Mouse (Mus musculus): ENCODE data around the gene Tpsb2. TPM values are rescaled to one million over a fixed set of nuclear protein-coding genes. Genes with fewer than 3 reads are reported as not detected.

Gene Tpsb2
- polyA plus RNA-seq, 1 experiment from 2014 or later: 8.0 TPM

DNA sequence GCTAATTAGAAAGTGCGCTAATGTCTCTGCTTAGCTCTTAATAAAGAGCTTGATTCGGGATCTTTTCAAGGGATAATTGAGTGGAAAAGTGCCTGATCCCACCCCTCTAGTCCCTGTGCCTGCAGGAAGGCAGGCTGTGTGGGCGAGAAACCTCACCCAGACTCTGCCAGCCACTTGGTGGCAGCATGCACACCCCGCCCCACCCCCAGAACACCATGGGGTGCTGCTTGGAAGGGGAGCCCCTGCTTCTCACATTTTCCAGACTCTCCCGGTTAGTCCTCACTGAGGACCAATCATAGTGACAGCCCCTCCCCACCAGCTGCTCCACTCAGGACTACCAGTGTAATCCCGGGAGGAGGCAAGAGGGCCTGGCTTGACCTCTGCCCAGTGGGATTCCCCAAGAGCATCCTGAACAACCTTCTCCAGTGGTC is 39.9 kb downstream of the Tpsb2 start:
- no peak for DNase-seq (ENCODE audit: low spot score)

DNA sequence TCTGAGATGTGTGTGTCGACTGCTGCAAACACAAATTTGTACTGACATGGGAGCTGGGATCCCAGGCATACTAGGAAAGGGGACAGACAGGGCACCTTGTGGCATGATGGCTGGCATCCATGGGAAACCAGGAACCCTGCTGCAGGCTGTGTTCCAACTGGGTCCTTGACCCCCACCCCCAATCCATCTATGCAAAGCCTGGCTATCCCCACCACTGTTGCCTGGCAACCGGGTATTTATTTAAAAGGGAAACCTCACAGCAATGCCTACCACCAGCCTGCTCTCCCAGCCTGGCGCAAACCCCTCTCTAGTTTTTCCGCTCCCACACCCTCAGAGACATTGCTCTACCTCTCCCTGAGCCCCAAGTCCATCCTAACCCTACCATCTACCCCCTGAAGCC is 41.2 kb downstream of the Tpsb2 start:
- DNase-seq (ENCODE audit: low spot score): no peak

DNA sequence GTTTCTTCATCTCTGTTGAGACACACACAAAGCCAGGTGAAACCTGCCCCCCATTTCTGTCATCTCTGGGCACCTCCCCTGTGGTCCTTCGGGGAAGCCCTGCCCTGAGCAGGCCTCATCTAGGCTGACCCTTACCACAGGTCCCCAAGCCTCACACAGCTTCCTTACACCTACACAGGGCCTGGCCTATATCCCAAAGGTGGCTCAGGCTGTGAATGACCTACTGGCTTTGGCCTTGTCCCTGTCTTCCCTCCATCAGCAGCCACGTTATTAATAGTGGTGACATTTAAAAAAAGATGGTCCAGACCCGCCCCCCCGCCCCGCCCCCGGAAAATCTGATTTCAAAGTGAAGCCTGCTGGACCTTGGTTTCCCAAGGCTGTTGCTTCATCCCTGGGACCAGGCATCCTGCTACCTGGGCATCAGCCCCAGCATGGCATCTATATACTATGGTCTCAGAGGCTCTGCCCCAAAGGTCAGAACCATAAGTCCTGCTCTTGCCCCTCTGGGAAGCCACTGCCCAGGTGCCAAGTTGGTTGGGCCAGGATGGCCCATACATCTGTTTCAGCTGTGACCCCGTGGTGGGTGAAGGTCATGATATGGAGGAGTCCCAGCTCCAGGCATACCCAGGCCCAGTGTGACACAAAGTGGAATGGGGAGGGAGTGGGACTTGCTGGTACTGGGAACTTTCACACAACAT is 42.3 kb downstream of the Tpsb2 start:
- no peak for DNase-seq (ENCODE audit: low spot score)

DNA sequence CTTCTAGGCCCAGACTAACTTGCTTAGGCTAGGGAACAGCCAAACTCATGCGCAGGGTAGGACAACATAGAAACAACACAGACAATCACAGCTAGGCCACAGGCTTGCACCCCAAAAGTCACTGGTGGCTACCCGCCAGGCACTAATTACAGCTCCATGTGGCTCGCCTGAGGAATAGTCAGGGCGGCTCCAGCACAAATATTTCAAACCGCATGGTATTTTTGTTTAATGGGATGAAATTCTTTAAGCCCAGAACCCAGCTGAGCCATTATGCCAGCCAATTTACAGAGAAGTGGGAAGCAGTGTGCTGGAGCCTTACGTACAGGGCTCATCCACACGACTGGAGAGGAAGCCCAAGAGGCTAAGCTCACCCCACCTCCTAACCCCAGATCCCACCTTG is 43.5 kb downstream of the Tpsb2 start:
- no peak for DNase-seq (ENCODE audit: low spot score)

DNA sequence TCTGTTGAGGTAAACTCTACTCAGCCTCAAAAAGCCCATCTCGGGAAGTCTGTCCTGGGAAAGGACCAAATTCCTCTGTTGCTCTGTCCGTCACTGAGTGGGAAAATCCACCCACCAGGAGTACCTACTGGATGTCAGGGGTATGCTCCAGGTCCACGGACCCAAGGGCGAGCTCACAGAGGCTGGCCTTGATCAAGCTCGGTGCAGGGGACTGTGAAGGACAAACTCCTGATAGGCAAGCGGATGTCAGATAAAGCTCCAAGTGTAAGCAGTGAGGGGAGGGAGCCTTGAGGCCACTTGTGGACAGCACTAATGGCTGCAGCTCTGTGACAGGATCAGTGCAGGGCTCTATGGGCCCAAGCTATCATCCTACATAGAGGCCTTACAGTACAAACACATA is 44.1 kb downstream of the Tpsb2 start:
- DNase-seq (ENCODE audit: low spot score): no peak

DNA sequence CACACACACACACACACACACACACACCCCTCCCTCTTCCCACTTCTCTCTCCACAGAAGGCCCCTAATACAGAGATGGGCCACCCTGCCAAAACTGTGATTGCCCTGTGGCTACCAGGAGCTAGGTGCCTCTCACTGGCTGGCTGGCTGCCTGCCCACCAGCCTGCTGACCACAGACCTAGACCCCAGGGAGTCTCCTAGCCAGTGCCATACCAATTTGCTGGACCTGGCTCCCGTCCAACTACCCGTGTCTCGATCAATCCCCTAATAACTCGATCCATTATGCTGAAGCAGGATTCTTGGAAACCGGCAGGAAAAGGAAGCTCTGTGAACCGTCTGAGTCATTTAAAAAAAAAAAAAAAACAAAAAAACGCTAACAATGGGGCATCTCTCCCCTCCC is 44.7 kb downstream of the Tpsb2 start:
- no peak for DNase-seq (ENCODE audit: low spot score)

DNA sequence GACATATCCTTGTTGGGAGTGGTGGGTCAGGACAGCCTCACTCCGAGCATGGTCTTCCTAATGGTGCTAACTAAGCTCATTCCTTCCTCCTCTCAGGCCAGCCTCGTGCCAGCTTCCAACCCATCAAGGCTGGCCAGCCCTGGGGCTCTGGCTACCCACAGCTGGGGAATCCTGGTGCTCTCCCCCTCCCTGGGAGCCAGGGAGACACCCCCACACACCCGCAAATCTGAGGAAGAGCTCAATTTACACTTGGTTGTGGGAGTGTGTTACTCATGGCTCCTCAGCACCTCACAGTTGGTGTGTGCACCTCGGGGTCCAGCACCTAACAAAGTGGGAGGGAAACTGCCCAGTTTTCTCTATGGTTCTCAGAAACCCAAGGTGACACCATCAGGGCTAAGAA is 45.1 kb downstream of the Tpsb2 start:
- DNase-seq (ENCODE audit: low spot score): no peak

DNA sequence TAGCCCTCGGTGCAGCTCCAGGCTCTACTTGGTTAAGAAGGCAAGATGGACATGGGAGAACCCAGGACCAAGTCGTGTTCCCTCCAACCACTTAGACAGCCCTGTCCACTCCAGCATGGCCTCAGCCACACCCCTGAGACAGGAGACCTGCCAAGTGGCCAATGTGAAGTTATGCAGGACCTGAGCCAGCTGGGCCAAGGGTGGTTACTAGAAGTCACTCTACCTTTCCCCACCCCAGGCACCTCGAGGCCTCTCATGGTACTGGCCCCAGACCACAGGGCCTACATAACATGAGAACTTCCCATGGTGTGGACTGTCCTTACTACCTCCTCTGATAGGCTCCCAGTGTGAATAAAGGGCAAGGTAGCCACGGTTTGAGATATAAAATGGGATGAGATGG is 48.1 kb downstream of the Tpsb2 start:
- no peak for DNase-seq (ENCODE audit: low spot score)

DNA sequence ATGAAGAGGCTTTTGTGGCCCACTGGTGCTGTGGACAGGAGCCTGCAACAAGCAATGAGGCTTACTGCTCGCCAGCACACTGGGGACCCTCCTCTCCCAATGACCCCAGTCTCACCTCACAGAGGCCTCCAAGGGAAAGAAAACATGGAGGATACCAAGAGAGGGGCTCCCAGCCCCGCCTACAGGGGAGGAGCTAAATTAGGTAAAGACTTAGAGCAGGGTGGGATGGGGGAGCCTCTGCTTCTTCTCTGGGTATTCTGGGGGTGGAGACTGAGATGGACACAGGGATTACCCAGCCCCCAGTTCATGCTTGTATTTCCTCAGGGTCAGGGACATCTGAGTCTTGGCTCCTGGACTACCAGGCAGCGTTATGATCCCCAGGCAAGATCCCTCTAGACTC is 48.8 kb downstream of the Tpsb2 start:
- DNase-seq (ENCODE audit: low spot score): no peak

DNA sequence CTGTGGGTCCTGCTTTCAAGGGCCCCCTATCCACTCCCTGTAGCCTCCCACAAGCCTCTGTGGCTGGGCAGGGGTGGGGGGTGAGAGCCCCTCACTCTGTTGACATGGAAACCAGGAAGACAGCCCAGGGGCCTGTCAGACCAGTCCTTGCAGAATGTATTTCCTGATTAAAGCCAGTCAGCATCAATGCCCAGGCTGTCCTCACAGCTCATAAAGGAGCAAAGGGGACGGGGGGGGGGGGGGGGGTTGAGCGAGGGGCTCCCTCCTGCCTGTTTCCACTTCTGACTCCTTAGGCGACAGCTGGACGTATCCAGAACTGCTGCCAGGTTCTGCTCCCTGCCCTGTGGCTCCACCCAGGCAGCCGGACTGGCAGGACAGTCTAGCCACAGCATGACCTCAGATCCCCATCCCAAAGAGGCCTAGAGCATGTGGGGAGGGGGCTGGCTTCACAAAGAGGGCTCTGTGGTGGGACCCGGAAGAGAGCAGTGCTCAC is 49.4 kb downstream of the Tpsb2 start:
- DNase-seq (ENCODE audit: low spot score): no peak

DNA sequence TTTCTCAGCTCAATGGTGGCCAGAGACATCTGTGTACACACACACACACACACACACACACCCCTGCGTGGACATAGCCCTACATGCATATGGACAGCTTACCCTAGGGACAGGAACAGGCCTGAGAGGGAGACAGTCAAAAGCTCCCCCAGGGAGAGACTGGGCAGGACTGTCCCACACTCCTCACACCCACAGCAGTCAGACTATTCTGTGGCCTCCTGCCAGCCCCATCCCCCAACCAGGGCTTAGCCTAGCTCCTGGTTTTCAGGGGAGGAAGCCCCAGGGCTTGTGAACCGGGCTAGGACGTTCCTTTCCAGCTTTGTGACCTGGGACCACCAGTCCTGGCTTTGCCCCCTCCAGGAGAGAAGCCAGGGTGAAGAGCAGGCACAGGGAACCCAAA is 50.1 kb downstream of the Tpsb2 start:
- DNase-seq (ENCODE audit: low spot score): no peak

DNA sequence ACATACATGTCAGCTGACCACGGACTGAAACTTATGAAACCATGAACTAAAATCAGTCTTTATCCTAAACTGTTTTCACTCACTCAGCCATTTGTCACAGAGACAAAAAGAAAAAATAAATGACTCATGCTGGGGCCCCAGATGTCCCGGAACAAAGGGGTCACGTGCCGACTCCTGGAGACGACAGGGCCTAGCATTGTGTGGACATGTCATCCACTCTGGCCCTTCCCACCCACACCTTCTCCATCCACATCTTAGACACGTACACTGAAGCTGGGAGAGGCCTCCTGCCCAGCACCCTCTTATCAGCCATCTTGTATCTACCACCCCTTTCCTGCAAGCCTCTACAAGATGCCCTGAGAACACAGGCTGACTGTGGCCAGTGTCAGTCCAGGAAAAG is 51.9 kb downstream of the Tpsb2 start:
- DNase-seq (ENCODE audit: low spot score): no peak

Other genes starting within 250 kb of the Tpsb2 start
- gene Ptx4, start 245.5 kb upstream of the Tpsb2 start, polyA plus RNA-seq (2015; fragmentation: Nextera tagmentation; extraction: Ambion mirVana): 0.12 TPM in 1 of 2 replicates, not detected in the other
- 12.7 and 15.0 TPM in 2 replicates for gene Clcn7, start 232.9 kb upstream of the Tpsb2 start, polyA plus RNA-seq (2015; fragmentation: Nextera tagmentation; extraction: Ambion mirVana)
- gene Ccdc154, start 203.8 kb upstream of the Tpsb2 start, polyA plus RNA-seq (2015; fragmentation: Nextera tagmentation; extraction: Ambion mirVana): 0.07 and 0.10 TPM in 2 replicates
- 0.19 TPM in 1 of 2 replicates, not detected in the other for gene Gm38655, start 190.8 kb upstream of the Tpsb2 start, polyA plus RNA-seq (2015; fragmentation: Nextera tagmentation; extraction: Ambion mirVana)
- 34.4 and 34.5 TPM in 2 replicates for gene BC003965, start 181.8 kb upstream of the Tpsb2 start, polyA plus RNA-seq (2015; fragmentation: Nextera tagmentation; extraction: Ambion mirVana)
- gene Unkl, start 177.9 kb upstream of the Tpsb2 start, polyA plus RNA-seq (2015; fragmentation: Nextera tagmentation; extraction: Ambion mirVana): 12.4 and 13.9 TPM in 2 replicates
- gene Gnptg, start 126.2 kb upstream of the Tpsb2 start, polyA plus RNA-seq (2015; fragmentation: Nextera tagmentation; extraction: Ambion mirVana): 60.4 and 61.6 TPM in 2 replicates
- 73.5 and 74.0 TPM in 2 replicates for gene Tsr3, start 126.1 kb upstream of the Tpsb2 start, polyA plus RNA-seq (2015; fragmentation: Nextera tagmentation; extraction: Ambion mirVana)
- gene Baiap3, start 109.9 kb upstream of the Tpsb2 start, polyA plus RNA-seq (2015; fragmentation: Nextera tagmentation; extraction: Ambion mirVana): 28.9 and 32.5 TPM in 2 replicates
- gene Ube2i, start 91.7 kb upstream of the Tpsb2 start, polyA plus RNA-seq (2015; fragmentation: Nextera tagmentation; extraction: Ambion mirVana): 772 and 787 TPM in 2 replicates
- gene Prss34, start 67.9 kb upstream of the Tpsb2 start, polyA plus RNA-seq (2015; fragmentation: Nextera tagmentation; extraction: Ambion mirVana): 1.2 and 2.1 TPM in 2 replicates
- gene Prss28, start 57.7 kb upstream of the Tpsb2 start, polyA plus RNA-seq (2015; fragmentation: Nextera tagmentation; extraction: Ambion mirVana): 0.30 TPM in 1 of 2 replicates, not detected in the other
- gene Prss29, start 47.7 kb upstream of the Tpsb2 start, polyA plus RNA-seq (2015; fragmentation: Nextera tagmentation; extraction: Ambion mirVana): 1.6 and 1.9 TPM in 2 replicates
- gene Tpsab1, start 20.7 kb upstream of the Tpsb2 start, polyA plus RNA-seq (2015; fragmentation: Nextera tagmentation; extraction: Ambion mirVana): 0.30 and 0.40 TPM in 2 replicates
- gene Tpsg1, start 3.0 kb downstream of the Tpsb2 start, polyA plus RNA-seq (2015; fragmentation: Nextera tagmentation; extraction: Ambion mirVana): 0.36 and 0.52 TPM in 2 replicates
- 0.17 and 0.18 TPM in 2 replicates for gene Cacna1h, start 67.5 kb downstream of the Tpsb2 start, polyA plus RNA-seq (2015; fragmentation: Nextera tagmentation; extraction: Ambion mirVana)
- gene Tekt4, start 88.3 kb downstream of the Tpsb2 start, polyA plus RNA-seq (2015; fragmentation: Nextera tagmentation; extraction: Ambion mirVana): 0.20 and 0.53 TPM in 2 replicates
- 0.05 and 0.07 TPM in 2 replicates for gene Sstr5, start 131.0 kb downstream of the Tpsb2 start, polyA plus RNA-seq (2015; fragmentation: Nextera tagmentation; extraction: Ambion mirVana)
- 0.23 and 0.26 TPM in 2 replicates for gene Sox8, start 204.4 kb downstream of the Tpsb2 start, polyA plus RNA-seq (2015; fragmentation: Nextera tagmentation; extraction: Ambion mirVana)
- 15.5 and 16.1 TPM in 2 replicates for gene Lmf1, start 212.8 kb downstream of the Tpsb2 start, polyA plus RNA-seq (2015; fragmentation: Nextera tagmentation; extraction: Ambion mirVana)